Mouse (Mus musculus) cerebellum, adult 2 months (tissue): Measurements from ENCODE around the gene Slc36a2. TPM values are rescaled to one million over a fixed set of nuclear protein-coding genes. Genes with fewer than 3 reads are reported as not detected.
"Not testable (repeated sequence)": the region's sequence is repeated elsewhere in the genome, so short reads cannot be mapped to it uniquely, and the experiment has no call there.

Experiments used
- DNase-seq, 2 experiments: peaks; one replicate each; pipeline ENCODE4 v3.0.0; 2021
- H3K27ac ChIP-seq: fragments of 200-500 bp; 2 replicates; pipeline ENCODE4 v1.5.1; 2012; ENCODE audit warnings: low read length, control low read depth, inconsistent platforms; ENCODE audit not compliant: insufficient read depth
- H3K27me3 ChIP-seq: fragments of 200-500 bp; 2 replicates; pipeline ENCODE4 v1.6.1; 2012; ENCODE audit warnings: inconsistent platforms, mild to moderate bottlenecking, low read length, moderate library complexity; ENCODE audit not compliant: control insufficient read depth, insufficient read depth
- H3K4me1 ChIP-seq: fragments of 200-500 bp; 2 replicates; pipeline ENCODE4 v1.6.1; 2011; ENCODE audit warnings: low read length; ENCODE audit not compliant: control insufficient read depth, insufficient read depth
- H3K4me3 ChIP-seq: fragments of 200-500 bp; replicated peaks from 2 replicates; pipeline ENCODE3; 2011; ENCODE audit warnings: mild to moderate bottlenecking, low read depth, low read length, control low read depth; ENCODE audit not compliant: insufficient read depth
- CTCF ChIP-seq: fragments of 200-500 bp; IDR thresholded peaks from 2 replicates; pipeline ENCODE4 v1.5.1; 2011; ENCODE audit warnings: low read depth, mild to moderate bottlenecking, control low read depth, low read length, moderate library complexity, borderline replicate concordance; ENCODE audit not compliant: insufficient read depth
- POLR2A ChIP-seq: fragments of 200-500 bp; IDR thresholded peaks from 2 replicates; pipeline ENCODE4 v1.6.1; 2011; ENCODE audit warnings: low read length, control low read depth, borderline replicate concordance; ENCODE audit not compliant: insufficient read depth
- WGBS: fragments of 180-500 bp; shearing (Covaris S2); methylation state at CpG from one replicate; pipeline ENCODE4 v1.1.7; 2018; 5-methylcytosine and 5-hydroxymethylcytosine counted together
- polyA plus RNA-seq: library from polyadenylated mRNA; depleted of rRNA; stranded (reverse); fragments of >200 nt; gene quantifications from 2 replicates; pipeline ENCODE4 v1.2.3, GENCODE M21; 2012; rRNA removed

Gene Slc36a2
- polyA plus RNA-seq, 1 experiment: 0.82 TPM

- H3K27ac ChIP-seq: no peak overlapping the region
- 58% methylated on average over 2 of the region's 2 CpGs for WGBS
- H3K4me1 ChIP-seq: no peaks in the 10 kb centered on the region; the same call in 1 of the 2 replicates
- no peak overlapping the region for H3K4me3 ChIP-seq
- no peak for DNase-seq
- TF ChIP-seq CTCF (no peak), POLR2A (no peak)
- H3K27me3 ChIP-seq: no peaks in the 10 kb centered on the region
Measured at GRCm38 (mm10) chr11:55114291-55114690, 70.6 kb downstream of the Slc36a2 start.

GRCm38 (mm10) chr11:55113861-55114250 is 71.0 kb downstream of the Slc36a2 start:
- 64% methylated on average over 4 of the region's 4 CpGs for WGBS

GRCm38 (mm10) chr11:55113209-55113860 is 71.5 kb downstream of the Slc36a2 start:
- Histone ChIP-seq H3K27me3 (no peaks in the 10 kb centered on the region), H3K4me1 (no peaks in the 10 kb centered on the region; the same call in 1 of the 2 replicates), H3K4me3 (no peak overlapping the region), H3K27ac (no peak overlapping the region)
- DNase-seq: no peak
- WGBS: 74% methylated on average over 7 of the region's 7 CpGs
- TF ChIP-seq POLR2A (no peak), CTCF (no peak)

More at GRCm38 (mm10) chr11:55113861-55114250, 71.0 kb downstream of the Slc36a2 start:
- not testable (repeated sequence) for H3K27me3 ChIP-seq, H3K4me1 ChIP-seq, H3K27ac ChIP-seq, H3K4me3 ChIP-seq, DNase-seq

GRCm38 (mm10) chr11:55110566-55111169 is 74.2 kb downstream of the Slc36a2 start:
- Histone ChIP-seq H3K4me3 (no peak overlapping the region), H3K27me3 (no peaks in the 10 kb centered on the region), H3K4me1 (no peaks in the 10 kb centered on the region; the same call in 1 of the 2 replicates), H3K27ac (no peak overlapping the region)
- WGBS: 56% methylated on average over 7 of the region's 7 CpGs
- TF ChIP-seq POLR2A (no peak), CTCF (no peak)
- DNase-seq: no peak

GRCm38 (mm10) chr11:55109521-55110300 is 75.2 kb downstream of the Slc36a2 start:
- Histone ChIP-seq H3K27me3 (no peaks in the 10 kb centered on the region), H3K4me3 (no peak overlapping the region), H3K4me1 (no peaks in the 10 kb centered on the region; the same call in 1 of the 2 replicates), H3K27ac (no peak overlapping the region)
- TF ChIP-seq CTCF (no peak), POLR2A (no peak)
- WGBS: 59% methylated on average over 7 of the region's 7 CpGs
- peak; percentile 28 to 51 for DNase-seq

Other genes starting within 250 kb of the Slc36a2 start
- gene Tnip1, start 222.2 kb downstream of the Slc36a2 start, polyA plus RNA-seq: 31.1 and 33.1 TPM in 2 replicates
- 131 and 141 TPM in 2 replicates for gene Anxa6, start 151.6 kb downstream of the Slc36a2 start, polyA plus RNA-seq
- 5.4 and 6.1 TPM in 2 replicates for gene Ccdc69, start 106.9 kb downstream of the Slc36a2 start, polyA plus RNA-seq
- 47.0 and 53.0 TPM in 2 replicates for gene Gm2a, start 87.0 kb downstream of the Slc36a2 start, polyA plus RNA-seq
- gene Slc36a3, start 33.4 kb downstream of the Slc36a2 start, polyA plus RNA-seq: not detected in 2 replicates
- gene Slc36a1, start 19.3 kb upstream of the Slc36a2 start, polyA plus RNA-seq: 41.1 and 41.5 TPM in 2 replicates
- 86.7 and 104 TPM in 2 replicates for gene Fat2, start 151.5 kb upstream of the Slc36a2 start, polyA plus RNA-seq
- gene Sparc, start 238.1 kb upstream of the Slc36a2 start, polyA plus RNA-seq: 1,317 and 1,324 TPM in 2 replicates